In genomic region chr12:111401454-111402184, GRCm38 (mm10) we compare ENCODE assay signal across 9 mouse cellular contexts. TPM values are rescaled to one million over a fixed set of nuclear protein-coding genes. Genes with fewer than 3 reads are reported as not detected.
DNase-seq lines count a peak whose midpoint lies in the region; ATAC-seq lines count a peak whose summit lies in the region.
"Had no signal": no experiment of that assay in that cellular context is flagged by ENCODE, and none has a peak within 500 bp of the region (broad histone marks: within the 10 kb centered on the region; RNA-seq: fewer than 3 reads in every experiment).

No protein-coding gene starts in this region.

- peak; percentile 76 for DNase-seq in urinary bladder, postnatal 25 days (ENCODE audit: low spot score)
- no peak for DNase-seq in urinary bladder, adult 2 months (ENCODE audit: low spot score)
- peak; percentile 74 to 80 for DNase-seq in cerebellum, postnatal 4 days (ENCODE audit: low spot score in 2 of 2)
- DNase-seq in gastrocnemius, postnatal 14 days = peak; percentile 70
- DNase-seq in left cerebral cortex, postnatal 36 days (ENCODE audit: low spot score in 2 of 2) = peak; percentile 67 to 75
- peak; percentile 98 for DNase-seq in midbrain, embryonic 11.5 days (ENCODE audit: low spot score, missing footprints)

- no peak overlapping the region for H3K27ac ChIP-seq in intestine, embryonic 16.5 days (ENCODE audit: low read length)
- no peak overlapping the region for H3K27ac ChIP-seq in midbrain, embryonic 11.5 days (ENCODE audit: low read depth, low read length)
- H3K27ac ChIP-seq in stomach, embryonic 14.5 days (ENCODE audit: low read length) = no peak overlapping the region
- H3K27ac ChIP-seq: embryonic facial prominence, embryonic 15.5 days had no signal

- peak; percentile 77 for ATAC-seq in intestine, embryonic 16.5 days
- peak; percentile 46; the same call in 1 of the 2 replicates for ATAC-seq in midbrain, embryonic 11.5 days (ENCODE audit: low FRiP score)
- peak; percentile 25; the same call in 1 of the 2 replicates for ATAC-seq in stomach, embryonic 14.5 days (ENCODE audit: insufficient number of reproducible peaks, insufficient read depth, low FRiP score, low read depth)

- no peak overlapping the region for H3K4me3 ChIP-seq in intestine, embryonic 16.5 days (ENCODE audit: low read length)
- no peak overlapping the region for H3K4me3 ChIP-seq in midbrain, embryonic 11.5 days (ENCODE audit: low read depth, low read length)
- H3K4me3 ChIP-seq in stomach, embryonic 14.5 days (ENCODE audit: low read depth, low read length) = no peak overlapping the region
- H3K4me3 ChIP-seq: embryonic facial prominence, embryonic 15.5 days had no signal

- no peak overlapping the region for H3K4me2 ChIP-seq in intestine, embryonic 16.5 days (ENCODE audit: low read depth, low read length)
- no peak overlapping the region for H3K4me2 ChIP-seq in midbrain, embryonic 11.5 days
- H3K4me2 ChIP-seq in stomach, embryonic 14.5 days (replicated peaks; ENCODE audit: low read depth, low read length) = no peak overlapping the region
- H3K4me2 ChIP-seq: embryonic facial prominence, embryonic 15.5 days had no signal

- peaks cover 12% of the 10 kb centered on the region; the same call in 1 of the 2 replicates for H3K27me3 ChIP-seq in intestine, embryonic 16.5 days (replicated peaks; ENCODE audit: control insufficient read depth, insufficient read depth, low read length)
- peaks cover 7% of the 10 kb centered on the region for H3K27me3 ChIP-seq in midbrain, embryonic 11.5 days (ENCODE audit: control insufficient read depth, insufficient read depth, low read length)
- H3K27me3 ChIP-seq in stomach, embryonic 14.5 days (ENCODE audit: control insufficient read depth, insufficient read depth, low read length) = no peaks in the 10 kb centered on the region

- no peaks in the 10 kb centered on the region for H3K9me3 ChIP-seq in intestine, embryonic 16.5 days (ENCODE audit: control insufficient read depth, low read length)
- no peaks in the 10 kb centered on the region for H3K9me3 ChIP-seq in midbrain, embryonic 11.5 days (ENCODE audit: control insufficient read depth, low read length)
- no peaks in the 10 kb centered on the region for H3K9me3 ChIP-seq in stomach, embryonic 14.5 days (ENCODE audit: control insufficient read depth, low read depth, low read length)
- H3K9me3 ChIP-seq: embryonic facial prominence, embryonic 15.5 days had no signal

- 0 out of 2 replicates have a peak, but pooled peaks cover 5% of the 10 kb centered on the region for H3K4me1 ChIP-seq in intestine, embryonic 16.5 days (ENCODE audit: control insufficient read depth, insufficient read depth, low read length)
- no peaks in the 10 kb centered on the region for H3K4me1 ChIP-seq in midbrain, embryonic 11.5 days (ENCODE audit: control insufficient read depth, insufficient read depth, low read length)
- H3K4me1 ChIP-seq in stomach, embryonic 14.5 days (ENCODE audit: control insufficient read depth, insufficient read depth, low read length) = peaks cover 2% of the 10 kb centered on the region; the same call in 1 of the 2 replicates

- no peaks in the 10 kb centered on the region for H3K36me3 ChIP-seq in intestine, embryonic 16.5 days (ENCODE audit: control insufficient read depth, insufficient read depth, low read length)
- no peaks in the 10 kb centered on the region for H3K36me3 ChIP-seq in midbrain, embryonic 11.5 days (ENCODE audit: control insufficient read depth, insufficient read depth, low read length)
- H3K36me3 ChIP-seq in stomach, embryonic 14.5 days (ENCODE audit: control insufficient read depth, insufficient read depth, low read length) = no peaks in the 10 kb centered on the region
- H3K36me3 ChIP-seq: embryonic facial prominence, embryonic 15.5 days had no signal

- no peak overlapping the region for H3K9ac ChIP-seq in intestine, embryonic 16.5 days (ENCODE audit: low read depth, low read length)
- peak overlapping the region; percentile 9; the same call in 1 of the 2 replicates for H3K9ac ChIP-seq in midbrain, embryonic 11.5 days (ENCODE audit: low read length)
- H3K9ac ChIP-seq in stomach, embryonic 14.5 days (replicated peaks; ENCODE audit: low read depth, low read length) = no peak overlapping the region
- H3K9ac ChIP-seq: embryonic facial prominence, embryonic 15.5 days had no signal

- intact Hi-C loops in gastrocnemius, postnatal 14 days (cut with DNase I; ENCODE audit: low total_unique reads) = no loop called here
- intact Hi-C loops in left cerebral cortex, postnatal 36 days (cut with DNase I) = no loop called here

- 21% methylated on average over 15 of the region's 15 CpGs for WGBS in intestine, embryonic 16.5 days
- 20% methylated on average over 15 of the region's 15 CpGs for WGBS in midbrain, embryonic 11.5 days
- 18% methylated on average over 15 of the region's 15 CpGs for WGBS in stomach, embryonic 14.5 days

RNA-seq across cellular contexts. Expression of gene Lbhd2, which starts 5.0 kb away (rescaled TPM):
- 0.10 TPM in 1 of 2 replicates, not detected in the other for polyA plus RNA-seq in urinary bladder, adult 2 months (2012; rRNA removed)
- total RNA-seq in gastrocnemius, postnatal 14 days (2021) = not detected
- polyA plus RNA-seq in intestine, embryonic 16.5 days (2015; fragmentation: Nextera tagmentation; extraction: Ambion mirVana) = 1.2 TPM in 2 replicates
- 1 to 10 TPM; 1.2 to 1.9 TPM for total RNA-seq in left cerebral cortex, postnatal 36 days (2021)
- polyA plus RNA-seq in midbrain, embryonic 11.5 days (2014; fragmentation: Nextera tagmentation; extraction: Ambion mirVana) = not detected in 2 replicates
- 0.93 and 1.5 TPM in 2 replicates for polyA plus RNA-seq in stomach, embryonic 14.5 days (2014; fragmentation: Nextera tagmentation; extraction: Ambion mirVana)

RNA-seq across cellular contexts. Expression of gene Exoc3l4, which starts 15.2 kb away (rescaled TPM):
- polyA plus RNA-seq in urinary bladder, adult 2 months (2012; rRNA removed) = 7.8 and 8.4 TPM in 2 replicates
- total RNA-seq in gastrocnemius, postnatal 14 days (2021) = 10 to 100 TPM; 12.8 to 23.8 TPM
- polyA plus RNA-seq in intestine, embryonic 16.5 days (2015; fragmentation: Nextera tagmentation; extraction: Ambion mirVana) = 20.4 and 29.1 TPM in 2 replicates
- 1 to 10 TPM; 1.1 to 1.4 TPM for total RNA-seq in left cerebral cortex, postnatal 36 days (2021)
- 2.3 and 2.9 TPM in 2 replicates for polyA plus RNA-seq in midbrain, embryonic 11.5 days (2014; fragmentation: Nextera tagmentation; extraction: Ambion mirVana)
- polyA plus RNA-seq in stomach, embryonic 14.5 days (2014; fragmentation: Nextera tagmentation; extraction: Ambion mirVana) = 5.7 and 6.8 TPM in 2 replicates

RNA-seq across cellular contexts. Expression of gene Cdc42bpb, which starts 24.1 kb away (rescaled TPM):
- 143 and 148 TPM in 2 replicates for polyA plus RNA-seq in urinary bladder, adult 2 months (2012; rRNA removed)
- total RNA-seq in gastrocnemius, postnatal 14 days (2021) = 10 to 100 TPM; 32.2 to 34.1 TPM
- polyA plus RNA-seq in intestine, embryonic 16.5 days (2015; fragmentation: Nextera tagmentation; extraction: Ambion mirVana) = 30.1 and 32.5 TPM in 2 replicates
- 100 to 1,000 TPM; 146 to 152 TPM for total RNA-seq in left cerebral cortex, postnatal 36 days (2021)
- 28.1 and 28.2 TPM in 2 replicates for polyA plus RNA-seq in midbrain, embryonic 11.5 days (2014; fragmentation: Nextera tagmentation; extraction: Ambion mirVana)
- 44.1 and 44.9 TPM in 2 replicates for polyA plus RNA-seq in stomach, embryonic 14.5 days (2014; fragmentation: Nextera tagmentation; extraction: Ambion mirVana)

RNA-seq across cellular contexts. Expression of gene Tnfaip2, which starts 40.6 kb away (rescaled TPM):
- 106 and 156 TPM in 2 replicates for polyA plus RNA-seq in urinary bladder, adult 2 months (2012; rRNA removed)
- 10 to 100 TPM; 22.7 to 46.6 TPM for total RNA-seq in gastrocnemius, postnatal 14 days (2021)
- polyA plus RNA-seq in intestine, embryonic 16.5 days (2015; fragmentation: Nextera tagmentation; extraction: Ambion mirVana) = 2.7 and 3.5 TPM in 2 replicates
- 1 to 10 TPM in 1 of 2 experiments, under 1 TPM in 1; 0.77 to 1.2 TPM for total RNA-seq in left cerebral cortex, postnatal 36 days (2021)
- polyA plus RNA-seq in midbrain, embryonic 11.5 days (2014; fragmentation: Nextera tagmentation; extraction: Ambion mirVana) = 1.1 and 2.3 TPM in 2 replicates
- 3.5 and 5.0 TPM in 2 replicates for polyA plus RNA-seq in stomach, embryonic 14.5 days (2014; fragmentation: Nextera tagmentation; extraction: Ambion mirVana)

Comparison
In these comparisons a context has a peak if more than half of its experiments do, and no peak if none do; other contexts are left out.
1. ATAC-seq: peak in every context shown above with its lines; median percentile 77 in intestine, embryonic 16.5 days; 46 in midbrain, embryonic 11.5 days; 25 in stomach, embryonic 14.5 days.